Mouse (Mus musculus): ENCODE results near the gene Wipf1. TPM values are rescaled to one million over a fixed set of nuclear protein-coding genes. Genes with fewer than 3 reads are reported as not detected.
A peak's percentile ranks its signal among the peaks of the same experiment; 100 is the strongest.

Gene Wipf1
- polyA plus RNA-seq, 2 experiments: 20.1 to 25.7 TPM

- no peak overlapping the region for H3K4me3 ChIP-seq (replicated peaks; ENCODE audit: low read length)
- ATAC-seq (ENCODE audit: low FRiP score, low read depth) (no peak), DNase-seq (ENCODE audit: low spot score) (no peak)
- 53% methylated on average over 3 of the region's 3 CpGs for WGBS
- H3K27ac ChIP-seq (replicated peaks; ENCODE audit: low read depth, low read length): no peak overlapping the region
- H3K27me3 ChIP-seq (ENCODE audit: control insufficient read depth, insufficient read depth, low read length): no peaks in the 10 kb centered on the region
- 0 out of 2 replicates have a peak, but pooled peaks cover 2% of the 10 kb centered on the region for H3K36me3 ChIP-seq (ENCODE audit: control insufficient read depth, insufficient read depth, low read length)
- no peaks in the 10 kb centered on the region for H3K9me3 ChIP-seq (ENCODE audit: control insufficient read depth, low read length)
- no peak overlapping the region for H3K4me2 ChIP-seq (replicated peaks; ENCODE audit: low read depth, low read length, severe bottlenecking)
- no peak overlapping the region for H3K9ac ChIP-seq (ENCODE audit: low read depth, low read length, severe bottlenecking)
- TF ChIP-seq POLR2A (IDR thresholded peaks at IDR 0.05; ENCODE audit: borderline replicate concordance, extremely low read depth, insufficient read depth, insufficient read length): no peak
- H3K4me1 ChIP-seq (ENCODE audit: control insufficient read depth, insufficient read depth, low read length): peaks cover 25% of the 10 kb centered on the region
Measured at GRCm38 (mm10) chr2:73497572-73497971, 32.0 kb downstream of the Wipf1 start.

- ATAC-seq (ENCODE audit: low FRiP score, low read depth) (no peak), DNase-seq (ENCODE audit: low spot score) (no peak)
- Histone ChIP-seq H3K27me3 (ENCODE audit: control insufficient read depth, insufficient read depth, low read length) (no peaks in the 10 kb centered on the region), H3K4me3 (replicated peaks; ENCODE audit: low read length) (no peak overlapping the region), H3K36me3 (ENCODE audit: control insufficient read depth, insufficient read depth, low read length) (0 out of 2 replicates have a peak, but pooled peaks cover 2% of the 10 kb centered on the region), H3K4me2 (replicated peaks; ENCODE audit: low read depth, low read length, severe bottlenecking) (no peak overlapping the region), H3K4me1 (ENCODE audit: control insufficient read depth, insufficient read depth, low read length) (peaks cover 25% of the 10 kb centered on the region), H3K9me3 (ENCODE audit: control insufficient read depth, low read length) (no peaks in the 10 kb centered on the region), H3K27ac (replicated peaks; ENCODE audit: low read depth, low read length) (no peak overlapping the region), H3K9ac (ENCODE audit: low read depth, low read length, severe bottlenecking) (no peak overlapping the region)
- whole genome bisulfite sequencing: 91% methylated on average over 9 of the region's 9 CpGs
- no peak for TF ChIP-seq POLR2A (IDR thresholded peaks at IDR 0.05; ENCODE audit: borderline replicate concordance, extremely low read depth, insufficient read depth, insufficient read length)
Measured at GRCm38 (mm10) chr2:73496944-73497343, 32.6 kb downstream of the Wipf1 start.

GRCm38 (mm10) chr2:73496329-73496685 is 33.2 kb downstream of the Wipf1 start:
- no peaks in the 10 kb centered on the region for H3K9me3 ChIP-seq (ENCODE audit: control insufficient read depth, low read length)
- H3K4me2 ChIP-seq (replicated peaks; ENCODE audit: low read depth, low read length, severe bottlenecking): 0 out of 2 replicates have a peak overlapping the region, but pooled peaks have one; percentile 18
- no peak for TF ChIP-seq POLR2A (IDR thresholded peaks at IDR 0.05; ENCODE audit: borderline replicate concordance, extremely low read depth, insufficient read depth, insufficient read length)
- H3K27ac ChIP-seq (replicated peaks; ENCODE audit: low read depth, low read length): peak overlapping the region; percentile 28
- 0 out of 2 replicates have a peak, but pooled peaks cover 2% of the 10 kb centered on the region for H3K36me3 ChIP-seq (ENCODE audit: control insufficient read depth, insufficient read depth, low read length)
- H3K4me3 ChIP-seq (replicated peaks; ENCODE audit: low read length): no peak overlapping the region
- DNase-seq (ENCODE audit: low spot score) (no peak), ATAC-seq (ENCODE audit: low FRiP score, low read depth) (no peak)
- 57% methylated on average over 4 of the region's 4 CpGs for WGBS
- H3K9ac ChIP-seq (ENCODE audit: low read depth, low read length, severe bottlenecking): no peak overlapping the region
- no peaks in the 10 kb centered on the region for H3K27me3 ChIP-seq (ENCODE audit: control insufficient read depth, insufficient read depth, low read length)
- H3K4me1 ChIP-seq (ENCODE audit: control insufficient read depth, insufficient read depth, low read length): peaks cover 29% of the 10 kb centered on the region

GRCm38 (mm10) chr2:73495617-73496328 is 33.8 kb downstream of the Wipf1 start:
- Histone ChIP-seq H3K4me2 (replicated peaks; ENCODE audit: low read depth, low read length, severe bottlenecking) (0 out of 2 replicates have a peak overlapping the region, but pooled peaks have one; percentile 18), H3K27me3 (ENCODE audit: control insufficient read depth, insufficient read depth, low read length) (no peaks in the 10 kb centered on the region), H3K9ac (ENCODE audit: low read depth, low read length, severe bottlenecking) (peak overlapping the region; percentile 3; the same call in 1 of the 2 replicates), H3K4me3 (replicated peaks; ENCODE audit: low read length) (no peak overlapping the region), H3K4me1 (ENCODE audit: control insufficient read depth, insufficient read depth, low read length) (peaks cover 35% of the 10 kb centered on the region), H3K36me3 (ENCODE audit: control insufficient read depth, insufficient read depth, low read length) (0 out of 2 replicates have a peak, but pooled peaks cover 2% of the 10 kb centered on the region), H3K27ac (replicated peaks; ENCODE audit: low read depth, low read length) (peak overlapping the region; percentile 28), H3K9me3 (ENCODE audit: control insufficient read depth, low read length) (no peaks in the 10 kb centered on the region)
- peak; percentile 77 for ATAC-seq (ENCODE audit: low FRiP score, low read depth)
- TF ChIP-seq POLR2A (IDR thresholded peaks at IDR 0.05; ENCODE audit: borderline replicate concordance, extremely low read depth, insufficient read depth, insufficient read length): no peak
- peak; percentile 73 for DNase-seq (ENCODE audit: low spot score)
- 21% methylated on average over 16 of the region's 16 CpGs for WGBS

GRCm38 (mm10) chr2:73493517-73493916 is 36.0 kb downstream of the Wipf1 start:
- 32% methylated on average over 3 of the region's 3 CpGs for WGBS
- H3K9ac ChIP-seq (ENCODE audit: low read depth, low read length, severe bottlenecking): no peak overlapping the region
- H3K4me3 ChIP-seq (replicated peaks; ENCODE audit: low read length): no peak overlapping the region
- ATAC-seq (ENCODE audit: low FRiP score, low read depth) (no peak), DNase-seq (ENCODE audit: low spot score) (no peak)
- no peaks in the 10 kb centered on the region for H3K27me3 ChIP-seq (ENCODE audit: control insufficient read depth, insufficient read depth, low read length)
- H3K27ac ChIP-seq (replicated peaks; ENCODE audit: low read depth, low read length): no peak overlapping the region
- H3K4me1 ChIP-seq (ENCODE audit: control insufficient read depth, insufficient read depth, low read length): peaks cover 41% of the 10 kb centered on the region
- no peak overlapping the region for H3K4me2 ChIP-seq (replicated peaks; ENCODE audit: low read depth, low read length, severe bottlenecking)
- H3K36me3 ChIP-seq (ENCODE audit: control insufficient read depth, insufficient read depth, low read length): no peaks in the 10 kb centered on the region; the same call in 1 of the 2 replicates
- no peaks in the 10 kb centered on the region for H3K9me3 ChIP-seq (ENCODE audit: control insufficient read depth, low read length)
- TF ChIP-seq POLR2A (IDR thresholded peaks at IDR 0.05; ENCODE audit: borderline replicate concordance, extremely low read depth, insufficient read depth, insufficient read length): no peak

Measured in limb, embryonic 14.5 days (tissue).